7 mouse cellular contexts compared by ENCODE assay signal in the genomic region with DNA sequence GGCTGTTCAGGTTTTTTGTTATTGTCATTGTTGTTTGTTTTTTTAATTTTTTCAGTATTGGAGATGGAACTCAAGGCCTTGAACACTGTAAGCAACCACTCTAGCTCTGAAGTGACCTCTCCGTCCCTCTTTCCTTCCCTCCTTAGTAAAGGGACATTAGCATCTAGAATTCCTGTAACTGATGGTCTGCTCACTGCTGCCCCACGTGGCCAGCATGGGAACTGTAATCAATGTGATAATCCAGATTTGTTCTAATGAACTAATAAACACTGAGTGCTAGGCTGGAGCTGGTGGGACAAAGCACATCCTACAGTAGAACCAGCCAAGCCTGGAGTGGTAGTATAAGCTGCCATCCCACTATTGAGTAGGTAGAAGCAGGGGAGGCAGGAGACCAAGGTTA. TPM values are rescaled to one million over a fixed set of nuclear protein-coding genes. Genes with fewer than 3 reads are reported as not detected.
DNase-seq lines count a peak whose midpoint lies in the region; ATAC-seq and TF ChIP-seq lines count a peak whose summit lies in the region.

No protein-coding gene starts in this region.

- no peak for ATAC-seq in hindbrain, postnatal 0 days

- H3K27me3 ChIP-seq in C2C12 (ENCODE audit: control insufficient read depth, insufficient read depth, insufficient read length), result no peaks in the 10 kb centered on the region
- H3K27me3 ChIP-seq in hindbrain, postnatal 0 days (ENCODE audit: insufficient read depth, low read length), result no peaks in the 10 kb centered on the region

- H3K79me2 ChIP-seq in C2C12 (ENCODE audit: control insufficient read depth, insufficient read depth), result no peaks in the 10 kb centered on the region

- H3ac ChIP-seq in C2C12 (ENCODE audit: control insufficient read depth, insufficient read length, low read depth), result no peak overlapping the region

- no peaks in the 10 kb centered on the region for H3K4me1 ChIP-seq in hindbrain, postnatal 0 days (ENCODE audit: insufficient read depth, low read length)

- H3K27ac ChIP-seq in layer of hippocampus, adult 2 months, result no peak overlapping the region
- H3K27ac ChIP-seq in hindbrain, postnatal 0 days, result no peak overlapping the region

- H3K79me3 ChIP-seq in C2C12 (ENCODE audit: low read depth), result no peaks in the 10 kb centered on the region

- DNase-seq in layer of hippocampus, adult 2 months (ENCODE audit: low spot score in 2 of 2), result no peak
- DNase-seq in layer of hippocampus, adult 9-11 months, result no peak
- peak; percentile 58 for DNase-seq in ZHBTc4 (ENCODE audit: low read depth, low spot score)
- DNase-seq in hindbrain, postnatal 0 days (ENCODE audit: low spot score), result peak; percentile 48
- no peak for DNase-seq in T-cell, adult 2 months (ENCODE audit: low spot score)
- DNase-seq in urinary bladder, postnatal 25 days (ENCODE audit: low spot score), result no peak

- no peaks in the 10 kb centered on the region for H3K36me3 ChIP-seq in C2C12 (ENCODE audit: control insufficient read depth, insufficient read depth)
- H3K36me3 ChIP-seq in hindbrain, postnatal 0 days (ENCODE audit: insufficient read depth, low read length), result no peaks in the 10 kb centered on the region

- H3K4me3 ChIP-seq in layer of hippocampus, adult 2 months, result no peak overlapping the region
- H3K4me3 ChIP-seq in C2C12 (ENCODE audit: insufficient read depth, poor library complexity, severe bottlenecking), result no peak overlapping the region
- no peak overlapping the region for H3K4me3 ChIP-seq in hindbrain, postnatal 0 days (ENCODE audit: low read length)

- no peak overlapping the region for H3K9ac ChIP-seq in hindbrain, postnatal 0 days (replicated peaks; ENCODE audit: low read length)

- H3K4me2 ChIP-seq in hindbrain, postnatal 0 days (ENCODE audit: low read depth, low read length), result no peak overlapping the region

- no peaks in the 10 kb centered on the region for H3K9me3 ChIP-seq in hindbrain, postnatal 0 days (ENCODE audit: low read length)

- 29% methylated on average over 2 of the region's 2 CpGs for WGBS in hindbrain, postnatal 0 days

- TF ChIP-seq CTCF in layer of hippocampus, adult 2 months (conservative IDR thresholded peaks at IDR 0.05), result peak; percentile 93
- peak; percentile 6 for TF ChIP-seq CTCF in C2C12 (IDR thresholded peaks at IDR 0.05; ENCODE audit: control insufficient read depth, insufficient read depth, insufficient read length)
- TF ChIP-seq CTCF in hindbrain, postnatal 0 days (IDR thresholded peaks at IDR 0.05; ENCODE audit: low read depth), result peak; percentile 90

TF ChIP-seq in C2C12, 6 proteins besides CTCF, POLR2A, EP300 and RAD21:
- TF ChIP-seq MYOD1 (IDR thresholded peaks at IDR 0.05; ENCODE audit: control insufficient read depth, insufficient read length, low read depth) (no peak), USF1 (IDR thresholded peaks at IDR 0.05; ENCODE audit: low read depth) (peak; percentile 64), MAX (IDR thresholded peaks at IDR 0.05) (no peak), FOSL1 (IDR thresholded peaks at IDR 0.05; ENCODE audit: insufficient read depth, low read length, poor library complexity, severe bottlenecking) (no peak), MYOG (IDR thresholded peaks at IDR 0.05; ENCODE audit: control insufficient read depth, extremely low read depth, insufficient read length) (no peak), CEBPB (IDR thresholded peaks at IDR 0.05; ENCODE audit: low read depth) (no peak)

RNA-seq across cellular contexts. Expression of a gene that starts 3.0 kb away (rescaled TPM):
- total RNA-seq in layer of hippocampus, adult 2 months (2021), result under 1 TPM; 0.27 to 0.69 TPM
- 0.08 TPM for polyA plus RNA-seq in C2C12 (2012; fragmentation: generic; extraction: Trizol)
- total RNA-seq in hindbrain, postnatal 0 days (2014; rRNA removed), result 0.18 and 1.8 TPM in 2 replicates
- polyA plus RNA-seq in hindbrain, postnatal 0 days (2015; fragmentation: Nextera tagmentation; extraction: Ambion mirVana), result 0.63 and 1.2 TPM in 2 replicates

RNA-seq across cellular contexts. Expression of a gene that starts 18.2 kb away (rescaled TPM):
- 10 to 100 TPM; 49.0 to 50.5 TPM for total RNA-seq in layer of hippocampus, adult 2 months (2021)
- polyA plus RNA-seq in C2C12 (2012; fragmentation: generic; extraction: Trizol), result 47.9 TPM
- total RNA-seq in hindbrain, postnatal 0 days (2014; rRNA removed), result 20.5 and 37.1 TPM in 2 replicates
- polyA plus RNA-seq in hindbrain, postnatal 0 days (2015; fragmentation: Nextera tagmentation; extraction: Ambion mirVana), result 109 and 111 TPM in 2 replicates

RNA-seq across cellular contexts. Expression of a gene that starts 21.5 kb away (rescaled TPM):
- 10 to 100 TPM; 54.6 to 54.8 TPM for total RNA-seq in layer of hippocampus, adult 2 months (2021)
- polyA plus RNA-seq in C2C12 (2012; fragmentation: generic; extraction: Trizol), result 183 TPM
- total RNA-seq in hindbrain, postnatal 0 days (2014; rRNA removed), result 142 and 165 TPM in 2 replicates
- 171 and 178 TPM in 2 replicates for polyA plus RNA-seq in hindbrain, postnatal 0 days (2015; fragmentation: Nextera tagmentation; extraction: Ambion mirVana)

RNA-seq across cellular contexts. Expression of a gene that starts 39.5 kb away (rescaled TPM):
- total RNA-seq in layer of hippocampus, adult 2 months (2021), result 1 to 10 TPM in 1 of 2 experiments, under 1 TPM in 1; 0.44 to 1.4 TPM
- 52.4 TPM for polyA plus RNA-seq in C2C12 (2012; fragmentation: generic; extraction: Trizol)
- total RNA-seq in hindbrain, postnatal 0 days (2014; rRNA removed), result 0.40 and 0.52 TPM in 2 replicates
- 0.66 and 1.1 TPM in 2 replicates for polyA plus RNA-seq in hindbrain, postnatal 0 days (2015; fragmentation: Nextera tagmentation; extraction: Ambion mirVana)

RNA-seq across cellular contexts. Expression of a gene that starts 49.4 kb away (rescaled TPM):
- under 1 TPM in 1 of 2 experiments, not detected in 1; 0.42 TPM for total RNA-seq in layer of hippocampus, adult 2 months (2021)
- not detected for polyA plus RNA-seq in C2C12 (2012; fragmentation: generic; extraction: Trizol)
- 0.26 TPM in 1 of 2 replicates, not detected in the other for total RNA-seq in hindbrain, postnatal 0 days (2014; rRNA removed)
- 0.24 and 0.33 TPM in 2 replicates for polyA plus RNA-seq in hindbrain, postnatal 0 days (2015; fragmentation: Nextera tagmentation; extraction: Ambion mirVana)

Comparison
In these comparisons a context has a peak if more than half of its experiments do, and no peak if none do; other contexts are left out.
1. DNase-seq: peak in ZHBTc4 (single experiment) and hindbrain, postnatal 0 days (single experiment); none in layer of hippocampus, adult 2 months (0 of 2), layer of hippocampus, adult 9-11 months (single experiment), T-cell, adult 2 months (single experiment) and urinary bladder, postnatal 25 days (single experiment).
2. CTCF ChIP-seq: peak in every context shown above with its lines; median percentile 93 in layer of hippocampus, adult 2 months; 90 in hindbrain, postnatal 0 days; 6 in C2C12.